Mouse (Mus musculus) brain, embryonic 14.5 days (tissue): Measurements from ENCODE around the gene Tnfrsf11a. TPM values are rescaled to one million over a fixed set of nuclear protein-coding genes. Genes with fewer than 3 reads are reported as not detected.
A peak's percentile ranks its signal among the peaks of the same experiment; 100 is the strongest.
"Not testable (repeated sequence)": the region's sequence is repeated elsewhere in the genome, so short reads cannot be mapped to it uniquely, and the experiment has no call there.

ENCODE experiments used
- DNase-seq: peaks from one replicate; pipeline ENCODE4 v3.0.0-alpha.2; 2011; ENCODE audit warnings: low read depth
- CTCF ChIP-seq: fragments of 200-500 bp; IDR thresholded peaks from 2 replicates; pipeline ENCODE4 v1.5.1; 2012; ENCODE audit warnings: inconsistent platforms, mild to moderate bottlenecking, moderate library complexity, borderline replicate concordance; ENCODE audit not compliant: insufficient read depth, insufficient read length; ENCODE audit errors: extremely low read depth
- POLR2A ChIP-seq: fragments of 200-500 bp; IDR thresholded peaks from 2 replicates; pipeline ENCODE4 v1.6.1; 2012; ENCODE audit warnings: mild to moderate bottlenecking, inconsistent platforms, borderline replicate concordance; ENCODE audit not compliant: poor library complexity, insufficient read depth, insufficient read length, severe bottlenecking; ENCODE audit errors: extremely low read depth
- polyA plus RNA-seq: library from polyadenylated mRNA; depleted of rRNA; stranded (reverse); fragments of >200 nt; gene quantifications from 2 replicates; pipeline ENCODE4 v1.2.3, GENCODE M21; 2012

Gene Tnfrsf11a
- polyA plus RNA-seq, 1 experiment, result 1.3 TPM

DNA sequence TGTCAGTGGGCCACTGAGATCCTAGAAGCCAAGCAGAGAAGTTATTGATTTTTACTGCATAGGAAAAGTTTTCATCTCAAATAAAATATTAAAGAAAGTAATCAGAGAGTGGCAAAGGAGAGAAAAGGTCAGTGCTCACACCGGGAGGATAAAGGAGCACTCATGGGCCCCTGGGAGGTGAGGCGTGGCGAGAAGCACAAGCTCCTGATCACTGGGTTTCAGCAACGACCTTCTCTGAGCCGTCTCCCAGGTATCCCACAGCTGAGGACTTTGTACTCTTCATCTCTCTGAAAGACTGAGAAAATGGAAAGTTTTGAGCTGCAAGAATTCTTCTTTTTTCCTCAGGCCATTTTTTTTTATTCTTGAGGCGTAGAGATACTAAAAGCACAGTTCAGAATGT is 14.2 kb downstream of the Tnfrsf11a start:
- TF ChIP-seq CTCF (no peak), POLR2A (no peak)
- DNase-seq, result no peak

DNA sequence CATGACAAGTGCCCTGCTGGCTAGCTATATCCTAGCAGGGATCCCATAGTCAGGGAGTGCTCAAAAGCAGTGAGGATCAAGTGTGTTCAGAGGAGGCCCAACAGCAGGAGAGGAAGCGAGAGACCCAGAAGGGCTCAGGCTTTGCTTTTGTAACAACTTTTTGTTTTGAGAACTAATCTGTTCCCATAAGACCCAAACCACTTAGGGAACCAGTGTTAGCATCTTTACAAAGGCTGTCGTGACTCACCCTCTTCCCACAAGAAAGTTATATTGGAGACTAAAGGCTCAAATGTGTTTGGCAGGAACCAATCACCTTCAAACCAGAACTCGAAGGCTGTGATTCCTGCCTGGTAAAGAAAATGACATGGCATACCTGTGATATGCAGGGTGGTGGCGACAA is 15.2 kb downstream of the Tnfrsf11a start:
- no peak for DNase-seq
- TF ChIP-seq CTCF (no peak), POLR2A (no peak)

DNA sequence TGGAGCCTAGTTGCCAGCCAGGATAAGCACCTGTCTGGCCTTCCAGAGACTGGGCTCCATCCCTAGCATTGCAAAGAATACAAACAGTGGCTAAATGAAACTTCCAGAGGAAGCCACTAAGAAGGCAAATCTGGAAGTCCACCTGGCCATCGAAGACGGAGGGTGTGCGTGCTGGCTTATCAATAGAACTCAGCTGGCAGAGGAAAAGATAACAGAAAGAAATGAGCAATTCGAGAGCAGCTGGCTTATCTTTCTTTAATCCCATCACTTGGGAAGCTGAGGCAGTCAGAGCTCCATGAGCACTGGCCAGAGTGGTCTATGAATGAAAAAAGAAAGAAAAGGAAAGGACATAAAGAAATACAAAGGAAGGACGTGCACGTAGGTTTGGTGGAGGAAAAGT is 20.1 kb downstream of the Tnfrsf11a start:
- no peak for DNase-seq
- TF ChIP-seq CTCF (no peak), POLR2A (no peak)

DNA sequence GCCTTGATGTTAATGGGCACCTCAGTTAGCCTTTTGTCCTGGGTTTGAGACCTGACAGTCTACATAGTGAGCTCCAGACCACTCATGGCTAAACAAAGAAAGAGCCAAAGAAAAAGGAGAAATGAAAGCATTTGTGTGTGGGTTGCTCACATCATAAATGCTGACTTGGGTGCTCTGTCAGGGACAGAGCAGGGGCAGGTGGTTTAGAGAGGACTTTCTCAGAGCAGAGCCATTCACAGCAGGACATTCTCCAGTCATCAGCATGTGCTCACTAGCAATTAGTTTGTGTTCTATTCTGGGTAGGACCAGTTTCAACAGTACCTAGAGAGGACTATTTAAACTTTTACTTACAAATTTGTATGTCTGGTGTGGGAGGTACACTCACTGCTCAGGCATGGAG is 20.7 kb downstream of the Tnfrsf11a start:
- DNase-seq, result no peak
- TF ChIP-seq CTCF (no peak), POLR2A (no peak)

DNA sequence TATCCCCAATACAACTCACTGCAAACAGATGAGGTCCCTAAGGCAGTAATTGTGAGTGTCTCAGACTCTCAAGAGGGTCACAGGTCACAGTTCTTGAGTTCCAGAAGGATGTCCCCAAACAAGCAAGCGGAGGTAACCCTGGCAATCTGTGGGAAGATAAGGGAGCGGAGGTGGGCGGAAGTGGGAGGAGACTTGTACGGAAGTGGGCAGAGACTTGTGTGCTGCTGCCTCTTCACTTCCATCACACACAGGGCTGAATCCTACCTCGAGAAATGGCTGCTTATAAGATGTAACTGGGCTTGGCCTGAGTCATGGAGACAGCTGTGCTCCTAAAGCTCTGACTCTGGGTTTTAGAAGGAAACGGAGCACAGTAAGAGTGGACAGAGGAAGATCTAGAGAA is 22.4 kb downstream of the Tnfrsf11a start:
- TF ChIP-seq POLR2A (no peak), CTCF (no peak)
- DNase-seq, result no peak

DNA sequence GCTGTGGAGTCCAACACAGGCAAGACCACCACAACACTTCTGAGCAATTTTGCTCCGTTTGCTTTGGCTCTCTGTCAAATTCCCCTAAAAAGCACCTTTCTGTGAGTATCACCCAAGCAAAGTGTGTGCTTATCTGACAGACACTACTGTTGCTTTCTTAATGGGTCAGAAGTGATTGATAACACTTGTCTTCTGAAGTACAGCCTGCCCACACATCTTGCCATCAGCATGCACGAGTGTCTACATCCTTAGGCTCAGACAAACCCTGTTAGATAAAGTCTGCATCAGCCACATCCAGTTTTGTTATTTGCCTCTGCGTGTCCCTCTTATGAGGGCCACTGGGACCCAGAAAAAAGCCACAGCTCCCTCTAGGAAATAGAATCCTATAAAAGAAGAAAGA is 23.8 kb downstream of the Tnfrsf11a start:
- TF ChIP-seq POLR2A (no peak), CTCF (no peak)
- no peak for DNase-seq

DNA sequence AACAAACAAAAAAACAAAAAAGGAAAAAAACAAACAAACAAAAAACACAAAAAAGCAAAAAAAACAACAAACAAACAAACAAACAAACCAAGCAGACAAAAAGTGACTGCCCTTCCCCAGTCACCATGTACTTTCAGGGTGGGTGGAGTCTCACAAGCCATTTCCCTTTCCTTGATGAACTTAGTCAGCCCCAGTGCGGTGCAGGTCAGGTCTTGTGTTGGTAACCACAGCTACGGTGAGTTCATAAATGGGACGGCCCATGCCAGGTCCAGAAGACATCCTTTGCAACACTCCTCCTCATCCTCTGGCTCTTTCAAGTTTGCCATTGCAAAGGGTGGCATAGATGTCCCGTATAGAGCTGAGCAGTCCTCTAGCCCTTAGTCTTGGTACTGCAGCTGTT is 25.0 kb downstream of the Tnfrsf11a start:
- no peak for TF ChIP-seq CTCF
- no peak for TF ChIP-seq POLR2A
- no peak for DNase-seq

DNA sequence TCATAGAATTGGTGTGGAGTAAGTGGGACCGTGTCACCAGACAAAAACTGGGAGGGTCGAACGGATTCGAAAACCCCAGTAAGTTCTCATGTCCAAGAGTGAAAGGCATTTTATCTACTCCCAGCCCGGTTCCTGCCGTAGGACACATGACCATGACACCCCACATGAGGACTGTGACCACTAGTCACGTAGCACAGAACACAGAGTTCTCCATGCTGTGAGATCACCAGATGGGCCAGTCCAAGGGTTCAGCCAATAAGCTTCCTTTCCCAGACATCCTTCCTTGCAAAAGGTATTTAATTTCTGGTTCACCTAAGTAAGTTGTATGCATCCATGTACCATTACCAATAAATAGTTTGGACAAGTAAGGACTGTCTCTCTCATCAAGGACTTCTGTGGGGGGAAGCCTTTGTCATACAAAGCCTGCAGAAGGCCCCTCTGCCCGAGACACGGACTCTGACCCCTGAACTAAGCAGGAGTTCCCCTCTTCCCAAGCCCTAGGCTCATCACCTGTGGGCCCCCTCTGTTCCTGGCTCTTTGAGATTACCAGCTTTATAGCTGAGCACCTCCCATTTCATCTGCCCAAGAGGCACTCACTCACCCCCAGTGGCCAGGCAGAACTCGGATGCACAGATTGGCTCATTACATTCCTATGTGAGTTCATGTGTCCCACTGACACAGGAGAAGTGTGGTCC is 26.7 kb downstream of the Tnfrsf11a start:
- no peak for DNase-seq
- TF ChIP-seq POLR2A, result no peak
- TF ChIP-seq CTCF, result no peak

DNA sequence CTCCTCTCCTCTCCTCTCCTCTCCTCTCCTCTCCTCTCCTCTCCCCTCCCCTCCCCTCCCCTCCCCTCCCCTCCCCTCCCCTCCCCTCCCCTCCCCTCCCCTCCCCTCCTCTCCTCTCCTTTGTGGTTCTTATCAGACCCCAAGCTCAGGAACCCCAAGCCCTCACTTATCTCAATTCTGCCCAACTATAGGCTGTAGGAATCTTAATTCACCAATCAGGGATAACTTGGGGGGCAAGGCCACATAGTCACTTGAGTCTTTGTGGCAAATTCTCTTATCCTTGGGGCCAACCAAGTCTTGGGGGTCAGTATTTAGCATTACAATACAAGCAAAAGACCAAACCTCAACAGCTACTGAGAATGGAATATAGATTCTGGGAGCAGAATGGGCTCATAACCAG is 31.5 kb downstream of the Tnfrsf11a start:
- not testable (repeated sequence) for DNase-seq

DNA sequence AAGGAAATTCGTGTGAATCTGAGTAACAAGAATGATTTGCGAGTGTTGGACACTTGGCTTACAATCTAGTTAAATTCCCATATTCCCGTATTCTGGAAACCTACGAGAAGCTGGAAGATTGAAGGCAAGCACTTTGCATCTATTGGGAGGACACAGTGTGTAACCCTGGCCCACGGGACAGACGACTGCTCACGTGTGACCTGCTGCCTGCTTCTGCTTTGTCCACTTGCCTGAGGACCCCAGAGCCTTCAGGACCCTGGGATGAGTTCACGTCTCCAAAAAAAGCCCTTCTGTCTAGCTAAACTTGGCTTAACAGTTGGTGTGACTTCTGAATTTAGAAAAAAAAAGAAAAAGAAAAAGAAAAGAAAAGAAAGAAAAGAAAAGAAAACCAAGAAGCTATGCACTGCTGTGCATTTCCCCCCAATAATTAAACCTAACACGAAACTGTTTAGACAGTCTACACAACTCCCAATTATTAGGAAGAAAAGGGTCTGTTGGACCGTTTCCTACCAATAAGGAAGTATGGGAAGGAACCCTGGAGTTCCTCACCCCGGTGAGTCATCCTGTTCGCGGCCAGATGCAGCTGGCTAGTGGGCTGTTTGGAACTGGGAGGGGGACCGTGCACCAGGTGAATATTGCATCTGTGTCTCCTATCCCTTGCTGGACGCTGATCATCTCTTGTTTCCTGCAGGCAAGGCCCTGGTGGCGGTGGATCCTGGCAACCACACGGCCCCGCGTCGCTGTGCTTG is 32.6 kb downstream of the Tnfrsf11a start:
- DNase-seq, result peak; percentile 26
- TF ChIP-seq CTCF (no peak), POLR2A (no peak)

DNA sequence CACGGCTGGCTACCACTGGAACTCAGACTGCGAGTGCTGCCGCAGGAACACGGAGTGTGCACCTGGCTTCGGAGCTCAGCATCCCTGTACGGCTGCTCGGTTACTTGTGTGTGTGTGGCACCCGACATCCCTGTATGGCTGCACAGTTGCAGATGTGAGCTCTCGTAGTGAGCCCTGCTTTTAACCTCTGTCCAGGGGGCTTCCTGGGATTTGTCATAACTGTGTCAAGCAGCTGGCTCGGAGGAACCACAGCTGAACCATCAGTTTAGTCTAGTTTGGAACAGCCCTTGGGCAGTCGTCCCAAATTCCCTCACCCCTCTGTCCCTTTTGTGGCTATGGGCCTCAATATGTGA is 33.2 kb downstream of the Tnfrsf11a start:
- DNase-seq, result no peak
- TF ChIP-seq POLR2A, result no peak
- no peak for TF ChIP-seq CTCF

DNA sequence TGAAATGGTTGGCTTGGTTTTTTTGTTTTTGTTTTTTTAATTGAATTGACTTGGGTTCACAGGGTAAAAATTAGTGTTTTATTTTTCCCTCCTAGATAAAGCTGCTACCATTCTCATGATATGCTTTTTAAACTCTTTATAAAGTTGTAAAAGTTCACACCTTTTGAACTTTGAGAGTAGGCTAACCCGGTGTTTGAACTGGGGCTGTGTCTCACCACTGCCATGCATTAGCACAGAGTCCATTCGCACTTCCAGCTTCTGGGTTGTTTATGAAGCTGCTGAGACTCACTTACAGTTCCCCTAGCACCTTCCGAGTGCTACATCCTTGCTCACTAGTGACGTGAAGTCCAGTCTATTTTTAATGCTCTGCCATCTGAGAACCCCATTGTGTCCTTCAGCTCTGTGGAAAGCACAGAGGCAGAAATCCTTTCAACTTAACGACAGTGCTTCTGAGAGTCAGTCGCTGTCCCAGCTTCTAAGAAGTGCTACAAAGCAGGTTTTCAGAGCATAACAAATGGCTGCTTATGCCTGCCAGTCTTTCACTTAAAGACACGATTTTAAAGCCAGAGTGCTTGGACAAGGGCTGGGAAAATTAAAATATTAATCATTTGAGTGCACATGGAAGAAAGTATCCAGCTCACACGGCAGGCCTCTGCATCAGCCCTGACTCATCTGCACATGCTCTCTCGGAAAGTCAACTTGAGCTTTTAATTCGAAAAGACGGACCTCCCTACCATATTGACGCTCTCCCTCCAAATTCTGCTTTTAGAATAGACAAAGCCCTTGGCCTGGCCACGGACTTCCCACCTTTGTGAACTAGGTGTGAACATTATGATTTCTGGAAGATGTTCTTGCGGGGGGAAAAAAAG is 34.1 kb downstream of the Tnfrsf11a start:
- peak; percentile 56 for DNase-seq
- TF ChIP-seq POLR2A, result no peak
- no peak for TF ChIP-seq CTCF

DNA sequence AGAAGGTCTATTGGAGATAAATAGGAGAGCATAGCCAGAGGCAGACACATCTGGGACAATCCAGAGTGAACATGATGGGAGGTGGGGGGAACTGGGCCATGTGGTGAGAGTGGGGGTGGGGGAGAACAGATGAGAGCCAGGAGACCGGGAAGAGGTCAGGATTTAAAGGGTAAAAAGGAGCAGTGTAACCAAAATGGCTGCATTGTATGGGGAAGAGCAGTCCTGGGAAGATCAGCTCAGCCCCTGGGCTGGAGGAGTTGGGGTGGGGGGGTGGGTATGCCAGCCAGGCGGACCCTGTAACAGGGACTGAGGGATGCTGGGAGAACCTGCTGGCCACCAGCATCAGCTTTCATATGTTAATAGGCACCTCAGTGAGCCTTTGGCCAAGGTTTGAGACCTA is 34.8 kb downstream of the Tnfrsf11a start:
- no peak for TF ChIP-seq CTCF
- TF ChIP-seq POLR2A, result no peak
- no peak for DNase-seq
